In genomic region chr10:95297024-95297423, GRCm38 (mm10) we compare ENCODE assay signal across 11 mouse cellular contexts. TPM values are rescaled to one million over a fixed set of nuclear protein-coding genes. Genes with fewer than 3 reads are reported as not detected.
DNase-seq lines count a peak whose midpoint lies in the region; ATAC-seq and TF ChIP-seq lines count a peak whose summit lies in the region.
"Had no signal": no experiment of that assay in that cellular context is flagged by ENCODE, and none has a peak within 500 bp of the region (broad histone marks: within the 10 kb centered on the region; RNA-seq: fewer than 3 reads in every experiment).

No protein-coding gene starts in this region.

- no peak overlapping the region for H3K27ac ChIP-seq in hindbrain, embryonic 14.5 days
- H3K27ac ChIP-seq in hindbrain, embryonic 12.5 days, result no peak overlapping the region
- H3K27ac ChIP-seq in brown adipose tissue, adult 24 weeks (replicated peaks; ENCODE audit: low read depth, low read length), result peak overlapping the region; percentile 72
- H3K27ac ChIP-seq in kidney, postnatal 0 days, result no peak overlapping the region
- H3K27ac ChIP-seq in forebrain, embryonic 16.5 days (ENCODE audit: low read length), result no peak overlapping the region
- no peak overlapping the region for H3K27ac ChIP-seq in forebrain, postnatal 0 days (ENCODE audit: low read depth, low read length)
- H3K27ac ChIP-seq: forebrain, embryonic 15.5 days; midbrain, embryonic 12.5 days; neural tube, embryonic 15.5 days had no signal

- DNase-seq in hindbrain, embryonic 14.5 days (ENCODE audit: low spot score), result no peak
- DNase-seq in 3T3-L1 (ENCODE audit: low read depth, low spot score), result peak; percentile 8
- DNase-seq in kidney, postnatal 0 days (ENCODE audit: low spot score), result peak; percentile 67
- DNase-seq in forebrain, postnatal 0 days, result no peak
- DNase-seq in thymus, adult 18-20 months, result no peak

- H3K4me1 ChIP-seq in hindbrain, embryonic 14.5 days (replicated peaks; ENCODE audit: control insufficient read depth, insufficient read depth, low read length), result 0 out of 2 replicates have a peak, but pooled peaks cover 5% of the 10 kb centered on the region
- H3K4me1 ChIP-seq in hindbrain, embryonic 12.5 days, result peaks cover 10% of the 10 kb centered on the region
- peaks cover 6% of the 10 kb centered on the region for H3K4me1 ChIP-seq in brown adipose tissue, adult 24 weeks (ENCODE audit: control insufficient read depth, insufficient read depth, insufficient read length, low read length)
- no peaks in the 10 kb centered on the region for H3K4me1 ChIP-seq in kidney, postnatal 0 days (replicated peaks; ENCODE audit: insufficient read depth, low read length)
- H3K4me1 ChIP-seq in forebrain, embryonic 16.5 days (replicated peaks; ENCODE audit: control insufficient read depth, insufficient read depth, low read length), result peaks cover 5% of the 10 kb centered on the region; the same call in 1 of the 2 replicates
- H3K4me1 ChIP-seq in forebrain, postnatal 0 days (ENCODE audit: insufficient read depth), result no peaks in the 10 kb centered on the region

- no peak for TF ChIP-seq CTCF in kidney, postnatal 0 days (IDR thresholded peaks at IDR 0.05; ENCODE audit: low read depth)
- TF ChIP-seq CTCF in forebrain, postnatal 0 days (IDR thresholded peaks at IDR 0.05; ENCODE audit: low read depth), result no peak

- ATAC-seq in hindbrain, embryonic 14.5 days (ENCODE audit: low FRiP score), result no peak
- ATAC-seq in hindbrain, embryonic 12.5 days (ENCODE audit: low FRiP score), result no peak
- no peak for ATAC-seq in kidney, postnatal 0 days (replicated peaks; ENCODE audit: low FRiP score, low read depth)
- ATAC-seq in forebrain, embryonic 16.5 days, result no peak
- no peak for ATAC-seq in forebrain, postnatal 0 days

- H3K9me3 ChIP-seq in hindbrain, embryonic 14.5 days (ENCODE audit: control insufficient read depth, low read length), result no peaks in the 10 kb centered on the region
- no peaks in the 10 kb centered on the region for H3K9me3 ChIP-seq in hindbrain, embryonic 12.5 days (replicated peaks)
- no peaks in the 10 kb centered on the region for H3K9me3 ChIP-seq in kidney, postnatal 0 days (replicated peaks; ENCODE audit: low read length)
- H3K9me3 ChIP-seq in forebrain, embryonic 16.5 days (ENCODE audit: control insufficient read depth, low read length), result no peaks in the 10 kb centered on the region
- no peaks in the 10 kb centered on the region for H3K9me3 ChIP-seq in forebrain, postnatal 0 days (ENCODE audit: low read length)
- H3K9me3 ChIP-seq: forebrain, embryonic 15.5 days; midbrain, embryonic 12.5 days; neural tube, embryonic 15.5 days had no signal

- H3K4me2 ChIP-seq in hindbrain, embryonic 14.5 days (replicated peaks), result no peak overlapping the region
- no peak overlapping the region for H3K4me2 ChIP-seq in hindbrain, embryonic 12.5 days (replicated peaks)
- no peak overlapping the region for H3K4me2 ChIP-seq in kidney, postnatal 0 days (ENCODE audit: low read length)
- no peak overlapping the region for H3K4me2 ChIP-seq in forebrain, embryonic 16.5 days (ENCODE audit: low read length)
- H3K4me2 ChIP-seq in forebrain, postnatal 0 days (ENCODE audit: low read depth), result no peak overlapping the region
- H3K4me2 ChIP-seq: forebrain, embryonic 15.5 days; midbrain, embryonic 12.5 days; neural tube, embryonic 15.5 days had no signal

- no peaks in the 10 kb centered on the region for H3K36me3 ChIP-seq in hindbrain, embryonic 14.5 days (replicated peaks; ENCODE audit: control insufficient read depth, insufficient read depth)
- no peaks in the 10 kb centered on the region for H3K36me3 ChIP-seq in hindbrain, embryonic 12.5 days
- no peaks in the 10 kb centered on the region for H3K36me3 ChIP-seq in kidney, postnatal 0 days (ENCODE audit: insufficient read depth, low read length)
- no peaks in the 10 kb centered on the region for H3K36me3 ChIP-seq in forebrain, embryonic 16.5 days (ENCODE audit: control insufficient read depth, insufficient read depth)
- no peaks in the 10 kb centered on the region for H3K36me3 ChIP-seq in forebrain, postnatal 0 days (ENCODE audit: insufficient read depth)
- H3K36me3 ChIP-seq: forebrain, embryonic 15.5 days; midbrain, embryonic 12.5 days; neural tube, embryonic 15.5 days had no signal

- no peak overlapping the region for H3K4me3 ChIP-seq in hindbrain, embryonic 14.5 days (replicated peaks; ENCODE audit: low read length)
- H3K4me3 ChIP-seq in hindbrain, embryonic 12.5 days, result no peak overlapping the region
- H3K4me3 ChIP-seq in brown adipose tissue, adult 24 weeks (ENCODE audit: insufficient read depth, low read depth, low read length), result peak overlapping the region; percentile 4; the same call in 1 of the 2 replicates
- H3K4me3 ChIP-seq in kidney, postnatal 0 days (replicated peaks; ENCODE audit: low read depth, low read length), result no peak overlapping the region
- no peak overlapping the region for H3K4me3 ChIP-seq in forebrain, embryonic 16.5 days (replicated peaks; ENCODE audit: low read length)
- no peak overlapping the region for H3K4me3 ChIP-seq in forebrain, postnatal 0 days (ENCODE audit: low read depth, low read length)
- H3K4me3 ChIP-seq: forebrain, embryonic 15.5 days; midbrain, embryonic 12.5 days; neural tube, embryonic 15.5 days had no signal

- no peaks in the 10 kb centered on the region for H3K27me3 ChIP-seq in hindbrain, embryonic 14.5 days (ENCODE audit: control insufficient read depth, insufficient read depth, low read length)
- H3K27me3 ChIP-seq in hindbrain, embryonic 12.5 days, result no peaks in the 10 kb centered on the region
- H3K27me3 ChIP-seq in kidney, postnatal 0 days (ENCODE audit: insufficient read depth, low read length), result no peaks in the 10 kb centered on the region
- H3K27me3 ChIP-seq in forebrain, embryonic 16.5 days (replicated peaks; ENCODE audit: control insufficient read depth, insufficient read depth, low read length), result no peaks in the 10 kb centered on the region
- no peaks in the 10 kb centered on the region for H3K27me3 ChIP-seq in forebrain, postnatal 0 days (ENCODE audit: insufficient read depth, low read length)
- H3K27me3 ChIP-seq: forebrain, embryonic 15.5 days; midbrain, embryonic 12.5 days; neural tube, embryonic 15.5 days had no signal

- 78% methylated on average over 11 of the region's 11 CpGs for WGBS in hindbrain, embryonic 14.5 days
- WGBS in hindbrain, embryonic 12.5 days, result 71% methylated on average over 11 of the region's 11 CpGs
- WGBS in kidney, postnatal 0 days, result 63% methylated on average over 11 of the region's 11 CpGs
- WGBS in forebrain, embryonic 16.5 days, result 81% methylated on average over 11 of the region's 11 CpGs
- 78% methylated on average over 11 of the region's 11 CpGs for WGBS in forebrain, postnatal 0 days

- 0 out of 2 replicates have a peak overlapping the region, but pooled peaks have one; percentile 16 for H3K9ac ChIP-seq in hindbrain, embryonic 14.5 days
- H3K9ac ChIP-seq in hindbrain, embryonic 12.5 days, result no peak overlapping the region
- no peak overlapping the region for H3K9ac ChIP-seq in kidney, postnatal 0 days (ENCODE audit: low read depth, low read length)
- H3K9ac ChIP-seq in forebrain, embryonic 16.5 days (replicated peaks; ENCODE audit: low read depth, low read length), result no peak overlapping the region
- no peak overlapping the region for H3K9ac ChIP-seq in forebrain, postnatal 0 days
- H3K9ac ChIP-seq: forebrain, embryonic 15.5 days; midbrain, embryonic 12.5 days; neural tube, embryonic 15.5 days had no signal

RNA-seq across cellular contexts. Expression of gene Cradd, which starts 26.9 kb away (rescaled TPM):
- 9.9 and 11.6 TPM in 2 replicates for polyA plus RNA-seq in hindbrain, embryonic 14.5 days (2014; fragmentation: Nextera tagmentation; extraction: Ambion mirVana)
- 12.0 and 12.4 TPM in 2 replicates for polyA plus RNA-seq in hindbrain, embryonic 12.5 days (2016; fragmentation: Nextera tagmentation; extraction: Ambion mirVana)
- polyA plus RNA-seq in brown adipose tissue, adult 24 weeks (2012; ENCODE audit: insufficient read depth, insufficient read length, missing spikeins), result 6.2 and 6.5 TPM in 2 replicates
- polyA plus RNA-seq in kidney, postnatal 0 days (2015; fragmentation: Nextera tagmentation; extraction: Ambion mirVana), result 10.3 and 10.5 TPM in 2 replicates
- 8.3 and 10.4 TPM in 2 replicates for polyA plus RNA-seq in forebrain, embryonic 16.5 days (2015; fragmentation: Nextera tagmentation; extraction: Ambion mirVana)
- 8.3 and 10.8 TPM in 2 replicates for total RNA-seq in forebrain, postnatal 0 days (2014; rRNA removed)
- 8.5 and 10.3 TPM in 2 replicates for polyA plus RNA-seq in forebrain, postnatal 0 days (2015; fragmentation: Nextera tagmentation; extraction: Ambion mirVana)

Comparison
In these comparisons a context has a peak if more than half of its experiments do, and no peak if none do; other contexts are left out.
1. DNase-seq: peak in 3T3-L1 (single experiment) and kidney, postnatal 0 days (single experiment); none in hindbrain, embryonic 14.5 days (single experiment), forebrain, postnatal 0 days (single experiment) and thymus, adult 18-20 months (0 of 2).